Mouse (Mus musculus) forebrain, embryonic 14.5 days (tissue): ENCODE data around the gene Abhd8. TPM values are rescaled to one million over a fixed set of nuclear protein-coding genes. Genes with fewer than 3 reads are reported as not detected.

ENCODE experiments used
- ATAC-seq: fragments of 200-750 bp; cut with Nextera tagmentation; 2 replicates; pipeline ENCODE4 v1.8.0; 2017; ENCODE audit warnings: mild to moderate bottlenecking, moderate library complexity
- DNase-seq: peaks from one replicate; pipeline ENCODE4 v3.0.0-alpha.2; 2015; ENCODE audit warnings: low spot score
- H3K27ac ChIP-seq: fragments of 300-500 bp; sonication (generic); 2 replicates; pipeline ENCODE4 v1.5.1; 2014; ENCODE audit warnings: low read depth, mild to moderate bottlenecking, control low read depth, low read length, moderate library complexity
- H3K27me3 ChIP-seq: fragments of 300-500 bp; sonication (generic); replicated peaks from 2 replicates; pipeline ENCODE4 v1.6.1; 2014; ENCODE audit warnings: low read length, control low read depth, mixed read lengths; ENCODE audit not compliant: control insufficient read depth, insufficient read depth
- H3K36me3 ChIP-seq: fragments of 300-500 bp; sonication (generic); 2 replicates; pipeline ENCODE4 v1.6.1; 2014; ENCODE audit warnings: low read length, control low read depth; ENCODE audit not compliant: control insufficient read depth, insufficient read depth
- H3K4me1 ChIP-seq: fragments of 300-500 bp; sonication (generic); 2 replicates; pipeline ENCODE4 v1.6.1; 2014; ENCODE audit warnings: antibody characterized with exemption, low read length, control low read depth; ENCODE audit not compliant: control insufficient read depth, insufficient read depth
- H3K4me2 ChIP-seq: fragments of 300-500 bp; sonication (generic); 2 replicates; pipeline ENCODE4 v1.6.1; 2014; ENCODE audit warnings: mild to moderate bottlenecking, control low read depth, low read length
- H3K4me3 ChIP-seq: fragments of 300-500 bp; sonication (generic); 2 replicates; pipeline ENCODE4 v1.5.1; 2014; ENCODE audit warnings: low read depth, low read length, control low read depth
- H3K9ac ChIP-seq: fragments of 300-500 bp; sonication (generic); 2 replicates; pipeline ENCODE4 v1.6.1; 2014; ENCODE audit warnings: mild to moderate bottlenecking, low read length, control low read depth, moderate library complexity
- H3K9me3 ChIP-seq: fragments of 300-500 bp; sonication (generic); replicated peaks from 2 replicates; pipeline ENCODE4 v1.6.1; 2016; ENCODE audit warnings: low read length, control low read depth, mixed read lengths; ENCODE audit not compliant: control insufficient read depth
- WGBS: fragments of 180-500 bp; shearing (Covaris S2); extraction: QIAGEN DNeasy Blood & Tissue Kit; methylation state at CpG from one replicate; pipeline ENCODE4 v1.1.7; 2014; 5-methylcytosine and 5-hydroxymethylcytosine counted together
- polyA plus RNA-seq: library from polyadenylated mRNA; unstranded; fragments of >200 nt; fragmentation: Nextera tagmentation; extraction: Ambion mirVana; gene quantifications from 2 replicates; pipeline ENCODE4 v1.2.1, GENCODE M21; 2014

Abhd8 gene
- polyA plus RNA-seq, result 75.7 and 93.7 TPM in 2 replicates

DNA sequence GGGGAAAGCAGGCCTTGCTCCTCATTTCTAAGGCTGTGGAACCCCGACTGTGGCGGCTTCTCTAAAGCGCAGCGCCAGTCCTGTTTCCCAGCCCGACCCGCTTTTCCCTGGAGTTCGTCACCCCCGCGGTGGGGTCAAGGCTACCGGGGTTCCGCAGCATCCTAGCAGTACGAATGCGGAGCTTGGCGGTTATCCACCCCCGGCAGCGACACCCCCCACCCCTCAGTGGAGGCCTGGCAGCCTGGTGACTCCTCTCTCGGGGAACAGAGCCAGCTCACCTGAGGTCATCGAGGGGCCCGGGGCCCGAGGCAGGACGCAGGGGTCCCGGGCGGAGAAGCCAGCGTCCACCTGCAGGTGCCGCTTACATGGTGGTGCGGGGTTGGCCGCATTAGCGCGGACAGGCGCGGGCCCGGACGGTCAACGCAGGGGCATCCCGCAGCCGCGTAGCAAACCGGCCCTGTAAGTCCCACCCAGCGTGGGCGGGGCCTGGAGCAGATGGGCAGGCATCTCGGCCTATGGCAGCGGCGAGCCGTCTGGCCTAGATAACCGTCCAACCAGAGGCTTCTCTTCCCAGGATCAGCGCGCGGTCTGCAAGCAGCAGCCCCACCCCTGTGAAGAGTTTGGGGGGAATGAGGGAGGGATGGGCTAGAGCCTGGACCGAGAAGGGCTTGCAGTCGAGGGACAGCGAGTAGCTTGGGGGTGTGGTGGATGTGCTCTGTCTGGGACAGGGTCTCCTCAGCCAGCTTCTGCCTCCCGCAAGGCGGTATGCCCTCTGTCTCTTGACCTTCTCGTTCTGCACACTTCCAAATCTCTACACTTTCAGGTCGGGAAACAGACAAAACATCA lies at the start of gene Abhd8:
Abhd8 (minus strand) TSS at position 468 of the 846 bp plus-strand sequence.
- ATAC-seq (peak; percentile 84), DNase-seq (peak; percentile 97)
- 0% methylated on average over 55 of the region's 55 CpGs for WGBS
- Histone ChIP-seq H3K9me3 (no peaks in the 10 kb centered on the region), H3K27ac (peak within 1 kb of the TSS; percentile 88), H3K4me1 (peaks cover 20% of the 10 kb centered on the region), H3K27me3 (no peaks in the 10 kb centered on the region), H3K36me3 (peaks cover 32% of the 10 kb centered on the region), H3K4me3 (peak within 1 kb of the TSS; percentile 75), H3K9ac (peak within 1 kb of the TSS; percentile 77), H3K4me2 (peak within 1 kb of the TSS; percentile 76)

- no peak for DNase-seq
- no peak for ATAC-seq
- H3K27me3 ChIP-seq, result peaks cover 25% of the 10 kb centered on the region
- H3K9ac ChIP-seq, result no peak within 1 kb of the TSS
- H3K4me2 ChIP-seq, result no peak within 1 kb of the TSS
- no peaks in the 10 kb centered on the region for H3K9me3 ChIP-seq
- 82% methylated on average over 14 of the region's 14 CpGs for WGBS
- no peaks in the 10 kb centered on the region for H3K4me1 ChIP-seq
- no peak within 1 kb of the TSS for H3K27ac ChIP-seq
- no peaks in the 10 kb centered on the region for H3K36me3 ChIP-seq
- H3K4me3 ChIP-seq, result no peak within 1 kb of the TSS
Observed at GRCm38 (mm10) chr8:71511644-71512043, 48.2 kb upstream of the Abhd8 start, which contains the start of gene Plvap. Gene Plvap (minus strand): TSS chr8:71511752.

DNA sequence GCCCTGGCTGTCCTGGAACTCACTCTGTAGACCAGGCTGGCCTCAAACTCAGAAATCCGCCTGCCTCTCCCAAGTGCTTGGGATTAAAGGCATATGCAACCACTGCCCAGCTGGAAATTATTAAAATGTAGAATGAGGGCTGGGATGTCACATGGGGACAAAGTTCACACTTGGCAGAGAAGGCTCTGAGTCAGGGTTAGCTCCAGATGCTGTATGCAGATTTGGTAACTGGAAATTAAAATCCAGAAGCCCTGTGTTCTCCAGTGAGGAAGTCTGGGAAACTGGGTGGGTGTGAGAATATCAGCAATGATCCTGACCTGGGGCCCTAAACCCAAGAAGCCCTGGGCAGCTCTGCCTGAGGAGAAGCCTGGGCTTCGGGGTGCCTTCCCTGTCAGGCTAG lies 45.9 kb upstream of the Abhd8 start:
- Histone ChIP-seq H3K27ac (no peak overlapping the region), H3K27me3 (peaks cover 32% of the 10 kb centered on the region), H3K4me1 (no peaks in the 10 kb centered on the region), H3K9ac (no peak overlapping the region), H3K4me3 (no peak overlapping the region), H3K9me3 (no peaks in the 10 kb centered on the region), H3K36me3 (no peaks in the 10 kb centered on the region), H3K4me2 (no peak overlapping the region)
- WGBS, result 63% methylated on average over 2 of the region's 2 CpGs
- DNase-seq (no peak), ATAC-seq (no peak)

DNA sequence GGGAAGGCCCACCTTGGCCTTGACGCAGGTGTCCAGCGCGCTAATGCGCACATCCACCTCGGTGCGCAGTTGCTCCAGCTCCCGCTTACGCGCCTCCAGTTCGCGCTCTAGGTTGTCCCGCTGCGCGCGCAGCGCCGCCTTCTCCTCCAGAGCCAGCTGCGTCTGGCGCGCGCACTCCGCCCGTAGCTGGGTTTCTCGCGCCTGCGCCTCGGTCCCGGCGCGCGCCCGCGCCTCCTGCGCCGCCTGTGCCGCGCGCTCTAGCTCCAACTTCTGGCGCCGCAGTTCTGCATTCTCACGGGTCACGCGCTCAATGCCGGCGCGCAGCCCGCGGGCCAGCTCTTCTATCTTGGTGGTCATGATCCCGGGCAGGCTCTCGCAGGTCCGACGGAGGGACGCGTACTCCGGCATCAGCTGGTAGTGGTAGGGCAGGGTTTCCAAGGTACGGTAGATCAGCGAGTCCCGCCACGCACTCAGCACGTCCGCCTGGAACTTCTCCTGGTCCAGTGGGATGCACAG lies 44.2 kb upstream of the Abhd8 start:
- Histone ChIP-seq H3K9me3 (no peaks in the 10 kb centered on the region), H3K36me3 (no peaks in the 10 kb centered on the region), H3K4me2 (peak overlapping the region; percentile 56), H3K27me3 (peaks cover 32% of the 10 kb centered on the region), H3K9ac (peak overlapping the region; percentile 45), H3K27ac (no peak overlapping the region), H3K4me1 (no peaks in the 10 kb centered on the region), H3K4me3 (peak overlapping the region; percentile 29)
- 0% methylated on average over 59 of the region's 61 CpGs for WGBS
- ATAC-seq, result peak; percentile 90
- peak; percentile 94 for DNase-seq

- ATAC-seq, result no peak
- no peaks in the 10 kb centered on the region for H3K4me1 ChIP-seq
- H3K9me3 ChIP-seq, result no peaks in the 10 kb centered on the region
- H3K36me3 ChIP-seq, result no peaks in the 10 kb centered on the region
- H3K4me3 ChIP-seq, result no peak overlapping the region
- H3K27ac ChIP-seq, result no peak overlapping the region
- no peak overlapping the region for H3K9ac ChIP-seq
- 82% methylated on average over 4 of the region's 4 CpGs for WGBS
- H3K27me3 ChIP-seq, result peaks cover 32% of the 10 kb centered on the region
- H3K4me2 ChIP-seq, result no peak overlapping the region
- no peak for DNase-seq
Observed at GRCm38 (mm10) chr8:71505979-71506378, 42.5 kb upstream of the Abhd8 start.

DNA sequence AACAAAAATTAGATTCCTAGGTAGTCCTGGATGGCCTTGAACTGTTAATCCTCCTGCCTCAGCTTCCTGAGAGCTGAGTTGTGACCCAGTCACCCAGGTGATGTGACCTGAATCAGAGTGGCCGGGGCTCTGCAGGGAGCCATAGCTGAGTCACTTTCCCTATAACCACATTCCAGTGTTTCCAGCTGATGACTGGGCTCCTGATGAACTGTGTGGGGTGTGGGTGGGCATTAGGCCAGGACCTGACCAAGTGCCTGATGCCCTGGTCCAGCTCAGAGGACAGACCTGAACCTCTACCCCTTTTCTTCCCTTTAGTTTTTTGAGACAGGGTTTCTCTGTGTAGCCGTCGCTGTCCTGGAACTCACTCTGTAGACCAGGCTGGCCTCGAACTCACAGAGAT lies 41.9 kb upstream of the Abhd8 start:
- Histone ChIP-seq H3K4me2 (no peak overlapping the region), H3K9me3 (no peaks in the 10 kb centered on the region), H3K4me3 (no peak overlapping the region), H3K36me3 (no peaks in the 10 kb centered on the region), H3K9ac (no peak overlapping the region), H3K27me3 (peaks cover 32% of the 10 kb centered on the region), H3K27ac (no peak overlapping the region), H3K4me1 (no peaks in the 10 kb centered on the region)
- DNase-seq (no peak), ATAC-seq (no peak)
- WGBS, result 89% methylated on average over 4 of the region's 4 CpGs

DNA sequence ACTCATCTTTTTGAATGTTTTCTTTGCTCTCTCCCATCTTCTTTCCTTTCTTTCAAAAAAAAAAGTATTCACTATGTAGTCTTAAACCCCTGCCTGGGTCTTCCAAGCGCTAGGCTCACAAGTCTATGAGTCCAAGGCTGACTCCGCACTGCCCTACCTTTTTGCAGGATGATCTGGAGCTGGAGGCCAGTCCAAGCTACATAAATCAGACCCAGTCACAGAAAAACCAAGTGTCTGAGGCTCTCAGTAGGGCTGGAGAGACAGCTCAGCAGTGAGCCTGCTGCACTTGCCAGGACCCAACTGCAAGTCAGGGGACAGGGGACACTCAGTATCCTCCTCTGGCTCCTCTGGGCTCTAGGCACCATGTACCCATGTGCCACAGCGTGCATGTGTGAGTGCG lies 40.9 kb upstream of the Abhd8 start:
- Histone ChIP-seq H3K36me3 (no peaks in the 10 kb centered on the region), H3K4me3 (no peak overlapping the region), H3K4me1 (no peaks in the 10 kb centered on the region), H3K9me3 (no peaks in the 10 kb centered on the region), H3K4me2 (no peak overlapping the region), H3K27me3 (peaks cover 32% of the 10 kb centered on the region), H3K27ac (no peak overlapping the region), H3K9ac (no peak overlapping the region)
- 90% methylated on average over 4 of the region's 4 CpGs for WGBS
- ATAC-seq (no peak), DNase-seq (no peak)

DNA sequence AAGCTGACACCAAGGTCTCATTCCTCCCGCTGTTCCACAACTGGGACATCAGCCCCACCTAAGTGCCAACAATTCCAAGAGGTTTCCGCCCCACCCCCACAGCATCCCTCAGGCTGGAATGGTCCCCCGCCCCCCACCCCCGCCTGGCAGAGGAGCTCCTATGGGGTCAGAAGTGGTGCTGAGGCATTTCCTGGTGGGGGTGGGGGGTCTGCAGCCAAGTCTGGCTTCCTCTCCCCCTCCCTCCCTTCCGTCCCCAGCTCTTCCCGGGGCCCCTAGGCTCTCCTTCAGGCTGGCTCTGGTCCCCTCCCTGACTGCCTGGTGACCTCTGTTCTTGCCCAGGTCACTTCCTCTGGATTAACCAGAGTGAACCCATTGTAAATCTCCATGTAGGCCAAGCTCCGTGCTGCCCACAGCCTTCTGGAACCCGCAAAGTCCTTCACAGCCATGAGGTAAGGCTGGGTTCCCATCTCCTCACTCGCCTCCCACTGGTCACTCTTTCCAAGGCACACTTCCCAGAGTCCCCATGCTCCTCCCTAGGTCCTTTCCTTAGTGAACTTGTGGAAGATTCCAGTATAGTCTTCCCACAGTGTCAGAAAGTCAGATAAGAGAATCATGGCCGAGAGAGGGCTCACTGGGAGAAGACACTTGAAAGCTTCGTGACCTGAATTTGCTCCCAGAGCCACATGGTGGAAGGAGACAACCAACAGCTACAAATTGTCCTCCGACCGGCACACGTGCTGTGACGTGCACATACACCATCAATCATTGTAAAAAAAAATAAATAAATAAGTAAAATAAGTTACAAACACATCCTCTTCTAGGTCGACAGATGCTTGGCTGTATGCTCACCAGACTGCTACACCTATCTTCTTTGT lies 35.6 kb upstream of the Abhd8 start:
- no peak for DNase-seq
- Histone ChIP-seq H3K27me3 (no peaks in the 10 kb centered on the region), H3K9me3 (no peaks in the 10 kb centered on the region), H3K36me3 (0 out of 2 replicates have a peak, but pooled peaks cover 7% of the 10 kb centered on the region), H3K27ac (no peak overlapping the region), H3K9ac (no peak overlapping the region), H3K4me3 (no peak overlapping the region), H3K4me2 (no peak overlapping the region), H3K4me1 (no peaks in the 10 kb centered on the region)
- no peak for ATAC-seq
- 52% methylated on average over 15 of the region's 16 CpGs for WGBS
